Mouse (Mus musculus): Measurements from ENCODE around the gene H2-DMb1. TPM values are rescaled to one million over a fixed set of nuclear protein-coding genes. Genes with fewer than 3 reads are reported as not detected.

H2-DMb1 gene
- total and polyA plus RNA-seq, 3 experiments, result 60.7 to 147 (median 102) TPM

DNA sequence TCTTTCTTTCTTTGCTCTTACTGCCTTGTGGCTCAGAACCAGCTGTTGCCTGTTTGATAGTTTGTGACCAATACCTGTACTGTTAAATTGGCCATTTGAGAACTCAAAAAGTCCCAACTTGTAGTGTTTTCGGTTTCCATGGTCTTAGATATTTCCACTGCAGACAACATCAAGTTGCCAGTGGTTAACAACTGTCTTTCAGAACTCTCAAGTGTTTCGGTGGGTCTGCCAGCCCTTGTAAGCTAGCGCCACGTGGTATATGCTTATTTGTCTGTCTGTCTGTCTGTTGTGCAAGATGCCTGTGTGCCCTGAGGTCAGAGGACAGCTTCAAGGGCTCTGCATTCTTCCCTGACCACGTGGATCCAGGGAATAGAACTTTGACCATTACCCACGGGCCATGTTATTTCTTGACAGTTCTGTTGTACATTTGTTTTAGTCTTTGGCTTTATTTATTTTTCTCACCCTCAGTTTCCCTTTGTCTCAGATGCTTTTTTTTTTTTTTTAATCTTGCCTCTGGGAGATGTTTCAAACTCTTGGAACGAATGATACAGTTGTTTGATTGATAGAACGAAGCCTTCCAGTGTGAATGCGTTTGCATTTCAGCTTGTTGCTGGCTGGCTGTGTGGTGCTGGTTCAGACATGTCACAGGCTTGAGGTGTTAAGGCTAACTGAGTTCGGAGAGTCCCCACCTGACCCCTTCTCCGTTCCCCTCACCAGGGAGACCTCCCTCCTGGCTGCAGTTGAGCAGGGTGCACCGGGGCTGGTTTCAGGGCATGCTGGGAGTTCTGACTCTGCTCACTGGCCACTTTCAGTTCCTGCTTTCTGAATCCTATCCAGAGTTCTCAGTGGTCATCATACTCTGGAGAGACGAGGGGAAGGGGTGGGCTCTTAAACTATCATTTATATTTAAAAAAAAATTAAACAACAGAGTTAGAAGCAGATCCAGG, 27.3 kb downstream of the H2-DMb1 start:
- Histone ChIP-seq H3K27me3 (replicated peaks) (no peaks in the 10 kb centered on the region), H3K27ac (ENCODE audit: insufficient read depth, low read depth) (peak overlapping the region; percentile 97), H3K79me2 (replicated peaks; ENCODE audit: control insufficient read depth, extremely low read depth, insufficient read depth, poor library complexity, severe bottlenecking) (peaks cover 25% of the 10 kb centered on the region), H3K4me2 (ENCODE audit: insufficient read depth, low read depth, poor library complexity, severe bottlenecking) (peak overlapping the region; percentile 85), H3K9me3 (replicated peaks; ENCODE audit: low read length) (peaks cover 4% of the 10 kb centered on the region), H3K4me1 (ENCODE audit: control insufficient read depth in 1 of 2, insufficient read depth in 2 of 2) (peaks cover 17 to 56% of the 10 kb centered on the region in 2 experiments; a peak in 3 of 4 replicates), H3K4me3 (replicated peaks in 1 of 3; ENCODE audit: low read depth in 2 of 3, low read length in 2 of 3, poor library complexity in 1 of 3) (no peak overlapping the region), H3K9ac (ENCODE audit: insufficient read depth, low read depth) (peak overlapping the region; percentile 41), H3K36me3 (replicated peaks in 1 of 2; ENCODE audit: control insufficient read depth in 1 of 2, insufficient read depth in 1 of 2, low read length in 1 of 2) (peaks cover 27 to 38% of the 10 kb centered on the region in 2 experiments)
- dilution Hi-C loops (cut with MboI; ENCODE audit: extremely low pct_ligation_motif_present, extremely low pct_unique_long_range_greater_than_20kb, low sequenced_read_pairs), result no loop called here
- peak; percentile 81 for DNase-seq (ENCODE audit: extremely low read depth)
- in situ Hi-C loops (cut with MboI; ENCODE audit: low pct_ligation_motif_present, low pct_unique_long_range_greater_than_20kb, low sequenced_read_pairs), result loop anchor here (5.0 kb wide), 1 partner anchor 32 kb away; no protein-coding TSS in a partner anchor
- TF ChIP-seq HCFC1 (IDR thresholded peaks at IDR 0.05; ENCODE audit: low read depth, low read length) (peak; percentile 33; the same call in 1 of the 2 replicates), MAZ (IDR thresholded peaks at IDR 0.05; ENCODE audit: low read depth, low read length) (peak; percentile 27; the same call in 1 of the 2 replicates), USF2 (conservative IDR thresholded peaks at IDR 0.05; ENCODE audit: low read depth, low read length) (peak; percentile 52), CHD2 (IDR thresholded peaks at IDR 0.05; ENCODE audit: low read length) (peak; percentile 74), ZC3H11A (IDR thresholded peaks at IDR 0.05; ENCODE audit: low read depth, low read length) (no peak), ELF1 (IDR thresholded peaks at IDR 0.05; ENCODE audit: low read depth, low read length) (peak; percentile 41; the same call in 1 of the 2 replicates), NELFE (IDR thresholded peaks at IDR 0.05; ENCODE audit: low read depth, low read length) (peak; percentile 71), MYC (IDR thresholded peaks at IDR 0.05; ENCODE audit: low read depth, low read length) (peak; percentile 99), CTCF (conservative IDR thresholded peaks at IDR 0.05 in 1 of 2, IDR thresholded peaks at IDR 0.05 in 1 of 2; ENCODE audit: low read depth in 2 of 2, low read length in 2 of 2) (no peak), EP300 (IDR thresholded peaks at IDR 0.05; ENCODE audit: low read length) (peak; percentile 94), MEF2A (IDR thresholded peaks at IDR 0.05; ENCODE audit: borderline replicate concordance, low read depth, low read length) (peak; percentile 75), UBTF (IDR thresholded peaks at IDR 0.05; ENCODE audit: low read depth, low read length) (peak; percentile 97), CHD1 (IDR thresholded peaks at IDR 0.05; ENCODE audit: low read depth, low read length) (no peak; the same call in none of the 2 replicates), MXI1 (IDR thresholded peaks at IDR 0.05; ENCODE audit: low read depth, low read length) (peak; percentile 96), IRF4 (IDR thresholded peaks at IDR 0.05; ENCODE audit: low read depth, low read length) (peak; percentile 100), TCF12 (IDR thresholded peaks at IDR 0.05; ENCODE audit: low read depth, low read length) (peak; percentile 93), E2F4 (IDR thresholded peaks at IDR 0.05; ENCODE audit: insufficient replicate concordance, low read depth, low read length) (0 out of 2 replicates have a peak, but pooled peaks have one; percentile 49), TBP (conservative IDR thresholded peaks at IDR 0.05; ENCODE audit: low read depth, low read length) (peak; percentile 58; the same call in 1 of the 2 replicates), JUN (IDR thresholded peaks at IDR 0.05; ENCODE audit: insufficient read depth, low read depth, low read length) (peak; percentile 84), RAD21 (IDR thresholded peaks at IDR 0.05; ENCODE audit: low read depth, low read length) (no peak), USF1 (IDR thresholded peaks at IDR 0.05; ENCODE audit: low read depth, low read length) (peak; percentile 71), MAX (IDR thresholded peaks at IDR 0.05; ENCODE audit: low read length) (peak; percentile 99), ZNF384 (IDR thresholded peaks at IDR 0.05; ENCODE audit: low read depth, low read length) (peak; percentile 63), ZKSCAN1 (IDR thresholded peaks at IDR 0.05; ENCODE audit: borderline replicate concordance, low read depth, low read length) (no peak), JUND (conservative IDR thresholded peaks at IDR 0.05; ENCODE audit: low read depth, low read length) (peak; percentile 82; the same call in 1 of the 2 replicates), NRF1 (IDR thresholded peaks at IDR 0.05; ENCODE audit: low read depth, low read length) (0 out of 2 replicates have a peak, but pooled peaks have one; percentile 26), BHLHE40 (IDR thresholded peaks at IDR 0.05; ENCODE audit: low read depth, low read length) (peak; percentile 57), MAFK (IDR thresholded peaks at IDR 0.05; ENCODE audit: insufficient replicate concordance, low read length) (peak; percentile 20; the same call in 1 of the 2 replicates), KAT2A (IDR thresholded peaks at IDR 0.05; ENCODE audit: insufficient replicate concordance, low read length) (0 out of 2 replicates have a peak, but pooled peaks have one; percentile 42), POLR2AphosphoS2 (IDR thresholded peaks at IDR 0.05; ENCODE audit: low read depth, low read length) (peak; percentile 94), GABPA (IDR thresholded peaks at IDR 0.05; ENCODE audit: insufficient replicate concordance, low read depth, low read length) (no peak), ZMIZ1 (IDR thresholded peaks at IDR 0.05; ENCODE audit: low read depth, low read length) (0 out of 2 replicates have a peak, but pooled peaks have one; percentile 48), POLR2A (IDR thresholded peaks at IDR 0.05; ENCODE audit: low read depth, low read length) (peak; percentile 57), RCOR1 (conservative IDR thresholded peaks at IDR 0.05; ENCODE audit: low read depth, low read length) (peak; percentile 76), SIN3A (IDR thresholded peaks at IDR 0.05; ENCODE audit: low read length) (peak; percentile 94), PAX5 (IDR thresholded peaks at IDR 0.05; ENCODE audit: low read length) (no peak), SMC3 (IDR thresholded peaks at IDR 0.05; ENCODE audit: low read depth, low read length) (no peak)
